Mouse (Mus musculus): ENCODE results near the gene 4930556J24Rik. TPM values are rescaled to one million over a fixed set of nuclear protein-coding genes. Genes with fewer than 3 reads are reported as not detected.

4930556J24Rik gene
- polyA plus RNA-seq, 1 experiment: not detected

- DNase-seq: no peak
These were observed 16.6 kb upstream of the 4930556J24Rik start for GRCm38 (mm10) chr11:3993132-3993531.

GRCm38 (mm10) chr11:3989748-3990147 lies 13.2 kb upstream of the 4930556J24Rik start:
- 83% methylated on average over 3 of the region's 3 CpGs for WGBS
- no peaks in the 10 kb centered on the region for H3K36me3 ChIP-seq (ENCODE audit: control insufficient read depth, insufficient read depth, low read length)
- TF ChIP-seq POLR2A (IDR thresholded peaks at IDR 0.05; ENCODE audit: control insufficient read depth, extremely low read depth, insufficient read depth, low read length, poor library complexity) (no peak), CTCF (IDR thresholded peaks at IDR 0.05; ENCODE audit: borderline replicate concordance, control insufficient read depth, extremely low read depth, insufficient read depth, low read length, poor library complexity) (no peak)
- DNase-seq: no peak
- H3K4me1 ChIP-seq (replicated peaks; ENCODE audit: control insufficient read depth, insufficient read depth, low read length): no peaks in the 10 kb centered on the region
- no peak overlapping the region for H3K4me3 ChIP-seq (ENCODE audit: control insufficient read depth, insufficient read depth, low read length)
- no peaks in the 10 kb centered on the region; the same call in 1 of the 2 replicates for H3K27me3 ChIP-seq (ENCODE audit: control insufficient read depth, insufficient read depth, low read length)
- H3K27ac ChIP-seq (ENCODE audit: control insufficient read depth, insufficient read depth, low read length): no peak overlapping the region

More at GRCm38 (mm10) chr11:3993132-3993531, 16.6 kb upstream of the 4930556J24Rik start:
- WGBS: 77% methylated on average over 6 of the region's 6 CpGs
- H3K4me1 ChIP-seq (replicated peaks; ENCODE audit: control insufficient read depth, insufficient read depth, low read length): no peaks in the 10 kb centered on the region
- TF ChIP-seq POLR2A (IDR thresholded peaks at IDR 0.05; ENCODE audit: control insufficient read depth, extremely low read depth, insufficient read depth, low read length, poor library complexity) (no peak), CTCF (IDR thresholded peaks at IDR 0.05; ENCODE audit: borderline replicate concordance, control insufficient read depth, extremely low read depth, insufficient read depth, low read length, poor library complexity) (no peak)
- no peak overlapping the region for H3K4me3 ChIP-seq (ENCODE audit: control insufficient read depth, insufficient read depth, low read length)
- H3K36me3 ChIP-seq (ENCODE audit: control insufficient read depth, insufficient read depth, low read length): no peaks in the 10 kb centered on the region
- H3K27me3 ChIP-seq (ENCODE audit: control insufficient read depth, insufficient read depth, low read length): no peaks in the 10 kb centered on the region; the same call in 1 of the 2 replicates
- H3K27ac ChIP-seq (ENCODE audit: control insufficient read depth, insufficient read depth, low read length): no peak overlapping the region

- Histone ChIP-seq H3K27ac (ENCODE audit: control insufficient read depth, insufficient read depth, low read length) (no peak overlapping the region), H3K36me3 (ENCODE audit: control insufficient read depth, insufficient read depth, low read length) (peaks cover 3% of the 10 kb centered on the region), H3K4me3 (ENCODE audit: control insufficient read depth, insufficient read depth, low read length) (no peak overlapping the region), H3K27me3 (ENCODE audit: control insufficient read depth, insufficient read depth, low read length) (peaks cover 5% of the 10 kb centered on the region), H3K4me1 (replicated peaks; ENCODE audit: control insufficient read depth, insufficient read depth, low read length) (no peaks in the 10 kb centered on the region)
- 22% methylated on average over 15 of the region's 15 CpGs for WGBS
- DNase-seq: no peak
- no peak for TF ChIP-seq POLR2A (IDR thresholded peaks at IDR 0.05; ENCODE audit: control insufficient read depth, extremely low read depth, insufficient read depth, low read length, poor library complexity)
- no peak for TF ChIP-seq CTCF (IDR thresholded peaks at IDR 0.05; ENCODE audit: borderline replicate concordance, control insufficient read depth, extremely low read depth, insufficient read depth, low read length, poor library complexity)
These were observed 7.5 kb upstream of the 4930556J24Rik start for GRCm38 (mm10) chr11:3983863-3984745.

- Histone ChIP-seq H3K36me3 (ENCODE audit: control insufficient read depth, insufficient read depth, low read length) (peaks cover 10% of the 10 kb centered on the region), H3K27ac (ENCODE audit: control insufficient read depth, insufficient read depth, low read length) (no peak within 1 kb of the TSS), H3K4me1 (replicated peaks; ENCODE audit: control insufficient read depth, insufficient read depth, low read length) (no peaks in the 10 kb centered on the region), H3K4me3 (ENCODE audit: control insufficient read depth, insufficient read depth, low read length) (no peak within 1 kb of the TSS), H3K27me3 (ENCODE audit: control insufficient read depth, insufficient read depth, low read length) (peaks cover 5% of the 10 kb centered on the region)
- WGBS: 6% methylated on average over 37 of the region's 37 CpGs
- TF ChIP-seq POLR2A (IDR thresholded peaks at IDR 0.05; ENCODE audit: control insufficient read depth, extremely low read depth, insufficient read depth, low read length, poor library complexity) (no peak), CTCF (IDR thresholded peaks at IDR 0.05; ENCODE audit: borderline replicate concordance, control insufficient read depth, extremely low read depth, insufficient read depth, low read length, poor library complexity) (no peak)
- DNase-seq: no peak
These were observed 6.8 kb upstream of the 4930556J24Rik start, which contains the start of gene Gal3st1 for GRCm38 (mm10) chr11:3983291-3983862. TSS of gene Gal3st1 (plus strand) at chr11:3983636.

- no peak overlapping the region for H3K4me3 ChIP-seq (ENCODE audit: control insufficient read depth, insufficient read depth, low read length)
- DNase-seq: no peak
- H3K27ac ChIP-seq (ENCODE audit: control insufficient read depth, insufficient read depth, low read length): no peak overlapping the region
These were observed 6.0 kb upstream of the 4930556J24Rik start for GRCm38 (mm10) chr11:3982275-3983209.

GRCm38 (mm10) chr11:3981536-3981935 lies 5.0 kb upstream of the 4930556J24Rik start:
- peaks cover 27% of the 10 kb centered on the region for H3K36me3 ChIP-seq (ENCODE audit: control insufficient read depth, insufficient read depth, low read length)
- TF ChIP-seq CTCF (IDR thresholded peaks at IDR 0.05; ENCODE audit: borderline replicate concordance, control insufficient read depth, extremely low read depth, insufficient read depth, low read length, poor library complexity): no peak
- peaks cover 5% of the 10 kb centered on the region for H3K27me3 ChIP-seq (ENCODE audit: control insufficient read depth, insufficient read depth, low read length)
- 73% methylated on average over 6 of the region's 6 CpGs for whole genome bisulfite sequencing
- no peak overlapping the region for H3K27ac ChIP-seq (ENCODE audit: control insufficient read depth, insufficient read depth, low read length)
- no peaks in the 10 kb centered on the region for H3K4me1 ChIP-seq (replicated peaks; ENCODE audit: control insufficient read depth, insufficient read depth, low read length)
- H3K4me3 ChIP-seq (ENCODE audit: control insufficient read depth, insufficient read depth, low read length): no peak overlapping the region
- DNase-seq: no peak

More at GRCm38 (mm10) chr11:3982275-3983209, 6.0 kb upstream of the 4930556J24Rik start:
- H3K36me3 ChIP-seq (ENCODE audit: control insufficient read depth, insufficient read depth, low read length): peaks cover 18% of the 10 kb centered on the region
- no peaks in the 10 kb centered on the region for H3K4me1 ChIP-seq (replicated peaks; ENCODE audit: control insufficient read depth, insufficient read depth, low read length)
- TF ChIP-seq POLR2A (IDR thresholded peaks at IDR 0.05; ENCODE audit: control insufficient read depth, extremely low read depth, insufficient read depth, low read length, poor library complexity) (no peak), CTCF (IDR thresholded peaks at IDR 0.05; ENCODE audit: borderline replicate concordance, control insufficient read depth, extremely low read depth, insufficient read depth, low read length, poor library complexity) (no peak)
- 80% methylated on average over 7 of the region's 7 CpGs for WGBS
- peaks cover 5% of the 10 kb centered on the region for H3K27me3 ChIP-seq (ENCODE audit: control insufficient read depth, insufficient read depth, low read length)

Data from thymus, adult 2 months (tissue).